Mouse (Mus musculus) ES-CJ7 (cell line): Measurements from ENCODE around the gene Stx5a.
"Not testable (repeated sequence)": the region's sequence is repeated elsewhere in the genome, so short reads cannot be mapped to it uniquely, and the experiment has no call there.

Experiments used
- DNase-seq: peaks from one replicate; pipeline ENCODE4 v3.0.0; 2011; ENCODE audit warnings: low read depth, low spot score

Gene Stx5a

DNA sequence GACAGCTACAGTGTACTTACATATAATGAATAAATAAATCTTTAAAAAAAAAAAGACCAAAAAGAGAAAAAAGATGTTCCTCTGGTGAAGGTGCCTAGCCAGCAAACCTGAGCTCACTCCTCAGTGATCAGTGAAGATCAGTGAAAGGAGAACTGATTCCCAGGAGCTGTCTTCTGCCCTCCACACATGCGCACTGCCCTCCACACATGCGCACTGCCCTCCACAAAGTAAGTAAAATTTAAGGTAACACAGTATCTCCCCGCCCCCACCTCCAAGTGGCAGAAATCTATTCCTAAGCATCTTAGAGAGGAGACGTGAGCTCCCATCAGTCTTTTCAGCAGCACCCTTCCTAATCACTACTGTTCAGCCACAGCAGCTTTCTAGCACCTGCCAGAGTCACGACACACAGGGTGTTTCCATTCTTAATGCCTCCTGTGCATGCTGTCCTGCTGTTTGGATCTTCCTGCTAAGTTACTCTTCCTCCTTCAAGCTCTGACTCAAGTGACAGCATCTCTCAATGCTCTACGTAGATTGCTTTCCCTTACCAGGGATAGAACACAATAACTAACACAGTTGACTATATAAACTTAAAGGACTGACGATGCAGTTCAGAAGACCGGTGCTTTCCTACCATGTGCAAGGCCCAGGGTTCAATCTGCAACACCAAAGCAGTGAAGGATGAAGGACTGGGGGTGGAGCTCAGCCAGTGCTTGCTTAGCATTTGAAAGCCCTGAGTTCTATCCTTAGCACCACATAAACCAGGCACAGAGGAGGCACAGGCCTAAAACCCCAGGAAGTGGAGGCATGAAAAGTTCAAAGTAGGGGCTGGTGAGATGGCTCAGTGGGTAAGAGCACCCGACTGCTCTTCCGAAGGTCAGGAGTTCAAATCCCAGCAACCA lies 25.1 kb upstream of the Stx5a start:
- DNase-seq: peak; percentile 96

GRCm38 (mm10) chr19:8716767-8717475 lies 24.3 kb upstream of the Stx5a start:
- peak; percentile 70 for DNase-seq

DNA sequence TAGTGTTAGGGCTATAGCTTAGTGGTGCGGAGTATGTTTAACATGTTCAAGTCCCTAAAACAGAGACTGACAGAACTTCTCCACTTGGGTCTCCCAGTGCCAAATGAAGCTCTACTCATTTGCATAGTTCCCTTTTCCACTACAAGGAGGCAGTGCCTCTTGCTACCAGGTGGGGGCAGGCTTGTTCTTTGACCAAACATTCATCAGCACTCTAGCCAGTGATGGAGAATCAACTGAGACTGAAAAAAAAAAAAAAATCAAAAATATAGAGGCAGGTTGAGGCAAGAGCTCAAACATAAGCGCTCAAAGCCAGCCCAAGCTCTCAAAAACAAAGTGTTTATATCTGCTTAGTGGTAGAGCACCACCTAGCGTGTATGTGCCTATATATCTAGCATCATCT lies 22.9 kb upstream of the Stx5a start:
- peak; percentile 78 for DNase-seq

- not testable (repeated sequence) for DNase-seq
Observed at GRCm38 (mm10) chr19:8719037-8719436, 22.2 kb upstream of the Stx5a start.

DNA sequence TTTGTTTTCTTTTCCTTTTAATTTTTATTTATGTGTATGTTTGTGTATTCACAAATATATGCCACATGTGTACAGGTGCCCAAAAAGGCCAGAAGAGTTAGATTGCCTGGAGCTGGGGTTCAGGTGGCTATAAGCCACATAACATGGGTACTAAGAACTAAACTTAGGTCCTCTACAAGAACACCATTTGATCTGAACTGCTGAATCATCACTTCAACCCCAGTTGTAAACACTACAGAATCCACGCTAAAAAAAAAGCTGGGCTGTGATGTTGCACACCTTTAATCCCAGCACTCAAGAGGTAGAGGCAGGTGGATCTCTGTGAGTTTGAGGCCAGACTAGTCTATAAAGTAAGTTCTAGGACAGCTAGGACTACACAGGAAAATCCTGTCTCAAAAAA lies 19.8 kb upstream of the Stx5a start:
- DNase-seq: no peak

DNA sequence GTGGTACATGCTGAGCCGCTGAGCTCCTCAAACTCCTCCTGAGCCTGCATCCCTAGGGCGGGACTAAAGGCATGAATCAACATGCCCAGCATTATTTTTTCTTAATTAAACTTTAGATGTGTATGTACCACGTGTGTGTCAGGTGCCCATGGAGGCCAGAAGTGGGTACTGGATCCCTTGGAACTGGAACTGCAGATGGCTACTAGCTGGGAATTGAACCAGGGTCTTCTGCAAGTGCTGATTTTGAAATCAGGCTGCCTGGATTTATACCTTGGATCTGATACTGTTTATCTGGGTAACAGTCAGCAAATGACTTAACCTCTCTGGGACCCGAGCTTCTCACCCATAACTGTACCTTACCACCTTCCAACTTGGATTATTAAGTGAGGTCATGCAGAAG lies 19.2 kb upstream of the Stx5a start:
- DNase-seq: no peak

DNA sequence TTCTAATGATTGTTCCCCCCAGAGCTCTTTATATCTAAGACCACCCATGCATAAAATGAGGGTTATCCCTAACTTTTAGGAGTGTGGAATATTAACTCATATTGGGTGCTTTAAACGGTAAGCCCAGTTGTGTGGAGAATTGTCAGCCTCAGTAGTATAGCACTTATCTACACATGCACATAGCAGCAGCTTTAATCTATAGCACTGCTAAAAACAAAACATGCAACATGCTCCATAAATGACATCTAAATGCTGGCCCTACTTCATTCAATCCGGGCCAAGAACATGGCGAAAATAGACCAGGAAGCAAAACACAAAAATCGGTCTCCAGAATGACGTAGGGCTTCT lies 18.7 kb upstream of the Stx5a start:
- DNase-seq: no peak

DNA sequence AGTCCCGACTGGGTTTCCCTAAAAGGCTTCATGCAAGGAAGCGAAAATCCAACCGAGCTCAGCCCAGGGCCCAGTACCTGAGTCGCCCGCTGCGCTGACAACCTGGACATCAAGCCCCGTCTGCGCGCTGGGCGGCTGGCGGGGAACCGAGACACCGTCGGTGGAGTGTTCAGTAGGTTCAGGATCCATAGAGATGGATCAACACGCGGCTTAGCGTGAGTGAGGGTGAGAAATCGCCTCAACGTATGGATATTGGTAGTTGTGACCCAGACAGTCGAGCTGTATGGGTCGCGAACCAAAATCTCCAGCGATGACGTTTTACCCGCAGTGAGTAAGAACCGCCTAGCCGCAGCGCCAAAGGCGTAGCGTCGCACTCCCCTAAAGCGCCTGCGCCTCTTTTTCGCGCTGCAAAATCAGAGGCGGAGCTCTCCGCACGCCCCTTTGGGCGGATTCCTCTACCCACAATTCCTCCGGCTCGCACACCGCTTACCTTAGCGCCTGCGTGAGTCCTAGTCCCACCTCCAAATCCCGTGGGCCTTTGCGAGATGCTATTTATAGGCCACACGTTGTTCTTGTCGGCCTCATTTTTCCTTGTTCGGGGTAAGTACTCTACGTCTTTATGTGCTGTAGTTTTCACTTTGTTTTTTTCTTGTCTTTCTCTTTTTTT lies 18.2 kb upstream of the Stx5a start, which contains the start of gene Slc3a2:
TSS of gene Slc3a2 (minus strand) at position 463 of the 667 bp plus-strand sequence.
- DNase-seq: peak; percentile 99

DNA sequence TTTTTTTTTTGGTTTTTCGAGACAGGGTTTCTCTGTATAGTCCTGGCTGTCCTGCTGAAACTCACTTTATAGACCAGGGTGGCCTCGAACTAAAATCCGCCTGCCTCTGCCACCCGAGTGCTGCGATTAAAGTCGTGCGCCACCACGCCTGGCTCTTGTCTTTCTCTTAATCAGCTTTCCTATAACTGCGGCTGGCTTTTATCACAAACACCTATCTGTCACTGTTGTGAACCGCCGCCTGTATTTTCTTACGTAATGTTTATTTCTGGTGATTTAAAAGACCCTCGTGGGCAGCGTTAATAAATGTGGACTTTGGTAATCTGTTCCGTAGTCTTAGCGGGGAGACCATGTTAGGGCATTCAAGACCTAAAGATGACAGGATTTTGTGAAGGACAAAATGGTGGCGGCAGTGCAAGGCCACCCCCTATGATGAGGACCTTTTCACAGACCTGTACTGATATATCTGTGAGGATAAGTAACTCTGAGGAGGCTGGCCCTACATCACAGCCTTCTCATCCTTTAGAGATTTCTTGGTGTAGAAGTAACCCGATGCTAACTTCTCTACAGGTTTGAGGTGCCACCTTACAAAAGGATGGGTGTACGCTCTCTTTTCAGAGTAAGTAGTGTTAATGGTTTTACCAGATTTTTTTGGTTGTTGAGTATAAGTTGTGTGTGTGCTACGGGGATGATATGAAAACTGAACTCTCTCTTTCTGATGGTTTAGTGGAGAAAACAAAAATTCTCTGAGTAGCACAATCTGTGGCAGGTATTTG lies 17.5 kb upstream of the Stx5a start:
- no peak for DNase-seq

- no peak for DNase-seq
Observed at GRCm38 (mm10) chr19:8724392-8724791, 16.8 kb upstream of the Stx5a start.

GRCm38 (mm10) chr19:8725081-8725613 lies 16.1 kb upstream of the Stx5a start:
- no peak for DNase-seq

- no peak for DNase-seq
Observed at GRCm38 (mm10) chr19:8726609-8727390, 14.4 kb upstream of the Stx5a start.

GRCm38 (mm10) chr19:8727495-8728114 lies 13.6 kb upstream of the Stx5a start:
- DNase-seq: peak; percentile 61

DNA sequence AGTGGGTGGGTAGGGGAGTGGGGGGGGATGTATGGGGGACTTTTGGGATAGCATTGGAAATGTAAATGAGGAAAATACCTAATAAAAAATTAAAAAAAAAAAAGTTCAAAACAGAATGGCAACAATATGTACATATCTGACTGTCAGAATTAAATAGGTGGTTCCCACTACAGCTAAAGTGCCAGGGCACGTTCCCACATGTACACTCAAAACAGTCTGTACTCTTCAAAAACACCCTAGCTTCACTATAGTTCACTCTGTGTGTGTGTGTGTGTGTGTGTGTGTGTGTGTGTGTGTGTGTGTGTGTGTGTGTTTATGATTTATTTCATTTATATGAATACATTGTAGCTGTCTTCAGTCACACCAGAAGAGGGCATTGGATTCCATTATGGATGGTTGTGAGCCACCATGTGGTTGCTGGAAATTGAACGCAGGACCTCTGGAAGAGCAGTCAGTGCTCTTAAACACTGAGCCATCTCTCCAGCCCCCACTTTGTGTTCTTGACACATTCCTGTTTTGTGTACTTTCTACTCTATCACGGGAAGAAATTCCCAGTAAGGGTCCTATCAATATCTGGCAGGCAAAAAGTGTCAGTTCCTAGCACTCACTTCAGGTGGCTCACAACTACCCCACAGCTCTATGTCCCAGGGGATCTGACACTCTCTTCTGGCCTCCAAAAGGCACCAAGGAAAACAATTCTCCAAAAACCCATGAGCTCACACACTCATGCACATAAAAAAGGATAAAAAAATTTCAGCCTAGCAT lies 12.7 kb upstream of the Stx5a start:
- not testable (repeated sequence) for DNase-seq

DNA sequence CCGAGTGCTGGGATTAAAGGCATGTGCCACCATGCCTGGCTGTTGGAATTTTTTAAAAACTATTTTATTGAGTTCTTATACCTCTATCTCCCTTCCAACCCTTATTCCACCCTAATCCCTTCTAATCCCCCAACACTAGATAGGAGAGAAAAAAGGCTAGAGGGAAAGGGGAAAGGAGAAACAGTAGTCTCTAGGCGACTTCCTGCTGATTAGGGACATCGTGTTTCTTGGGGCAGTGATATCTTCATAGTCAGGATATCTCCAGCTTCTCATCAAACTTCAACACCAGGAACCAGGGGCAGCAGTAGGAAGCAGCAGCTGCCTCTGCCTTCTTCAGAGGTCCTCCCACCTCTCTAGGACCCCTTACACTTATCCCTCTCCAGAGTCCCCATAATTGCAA lies 6.9 kb upstream of the Stx5a start:
- DNase-seq: no peak

DNA sequence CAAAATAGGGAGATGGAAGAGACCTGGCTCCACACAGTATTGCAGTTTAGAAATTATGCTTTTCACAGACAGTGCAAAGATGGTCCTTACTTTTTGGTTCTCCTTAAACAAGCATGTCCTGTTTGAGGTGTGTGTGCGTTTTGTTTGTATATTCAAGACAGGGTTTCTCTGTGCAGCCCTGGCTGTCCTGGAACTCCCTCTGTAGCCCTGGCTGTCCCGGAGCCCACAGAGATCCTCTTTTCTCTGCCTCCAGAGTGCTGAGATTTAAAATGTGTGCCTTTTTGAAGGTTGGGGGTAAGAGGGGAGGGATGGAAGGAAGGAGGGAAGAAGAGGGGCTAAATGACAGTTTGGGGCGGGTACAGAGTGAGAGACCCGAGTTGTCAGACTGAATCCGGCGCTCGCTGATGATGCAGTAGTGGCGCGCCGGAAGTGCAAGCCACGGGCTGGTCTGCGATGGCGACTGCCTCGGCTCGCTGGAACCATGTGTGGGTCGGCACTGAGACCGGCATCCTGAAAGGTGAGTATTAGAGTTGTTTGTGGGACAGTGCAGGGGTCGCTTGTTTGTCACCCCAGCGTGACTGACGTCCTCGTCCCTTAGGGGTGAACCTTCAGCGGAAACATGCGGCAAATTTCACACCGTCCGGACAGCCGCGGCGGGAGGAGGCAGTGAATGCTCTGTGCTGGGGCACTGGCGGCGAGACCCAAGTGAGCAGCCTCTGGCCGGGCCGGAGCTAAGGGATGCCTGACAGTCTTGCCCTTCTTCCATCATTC lies 5.6 kb upstream of the Stx5a start, which contains the start of gene Wdr74:
TSS of gene Wdr74 (plus strand) at position 439 of the 771 bp plus-strand sequence.
- DNase-seq: peak; percentile 90

DNA sequence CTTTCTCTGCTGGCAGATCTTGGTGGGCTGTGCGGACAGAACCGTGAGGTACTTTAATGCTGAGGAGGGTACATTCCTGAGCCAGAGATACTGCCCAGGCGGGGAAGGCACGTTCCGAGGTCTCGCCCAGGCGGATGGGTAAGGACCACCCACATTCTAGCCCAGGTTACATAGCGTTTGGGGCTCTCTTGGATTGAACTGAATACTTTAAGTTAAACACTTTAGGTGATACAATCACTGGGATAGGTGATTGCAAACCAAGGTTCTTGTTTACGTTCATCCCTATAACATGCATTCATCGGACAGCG lies 5.1 kb upstream of the Stx5a start:
- peak; percentile 58 for DNase-seq

- no peak for DNase-seq
Observed at GRCm38 (mm10) chr19:8738911-8739310, 2.3 kb upstream of the Stx5a start.

- no peak for DNase-seq
Observed at GRCm38 (mm10) chr19:8739646-8740045, 1.6 kb upstream of the Stx5a start.
